Mouse (Mus musculus) MEL (cell line): ENCODE measurements around the gene Rnf133.

ENCODE experiments used
- ELF1 ChIP-seq: IDR thresholded peaks from 2 replicates; pipeline ENCODE4 v1.6.1; 2014; ENCODE audit warnings: low read depth, mild to moderate bottlenecking, inconsistent platforms, low read length, improper control_type of control experiment, moderate library complexity
- EP300 ChIP-seq, 2 experiments: IDR thresholded peaks; 2 replicates each; pipeline ENCODE4 v1.6.1; 2011; ENCODE audit warnings: improper control_type of control experiment in 2 of 2, low read length in 2 of 2, low read depth in 1 of 2, mild to moderate bottlenecking in 1 of 2
- SIN3A ChIP-seq: IDR thresholded peaks from 2 replicates; pipeline ENCODE4 v1.6.1; 2012; ENCODE audit warnings: low read length, improper control_type of control experiment, inconsistent platforms

- no peak for TF ChIP-seq ELF1
- no peak for TF ChIP-seq EP300 (IDR thresholded peaks at IDR 0.05; ENCODE audit: low read depth in 1 of 2, low read length in 2 of 2)
- TF ChIP-seq SIN3A = no peak
These were observed 4.9 kb upstream of the Rnf133 start, which contains the start of gene Rnf148 for GRCm38 (mm10) chr6:23655036-23655435.
